Mouse (Mus musculus) left cerebral cortex, postnatal 25 days (tissue): ENCODE measurements around the gene Hmgn2. TPM values are rescaled to one million over a fixed set of nuclear protein-coding genes. Genes with fewer than 3 reads are reported as not detected.

ENCODE experiments used
- DNase-seq, 2 experiments: peaks; one replicate each; pipeline ENCODE4 v3.0.0; 2022; ENCODE audit warnings: low spot score in 2 of 2, mixed read lengths in 1 of 2
- intact Hi-C: fragments of 180-260 bp; cut with DNase I; formaldehyde crosslinking; loops from one replicate; pipeline ENCODE4 v1.15.1; 2025
- total RNA-seq, 2 experiments: library from RNA; stranded (reverse); gene quantifications; 2 replicates each; pipeline ENCODE4 v1.2.3; 2021

Gene Hmgn2
- total RNA-seq, 2 experiments from 2014 or later = 95.1 to 113 TPM

- intact Hi-C loops = no loop called here
Observed at GRCm38 (mm10) chr4:133982936-133983335, 14.5 kb upstream of the Hmgn2 start.

DNA sequence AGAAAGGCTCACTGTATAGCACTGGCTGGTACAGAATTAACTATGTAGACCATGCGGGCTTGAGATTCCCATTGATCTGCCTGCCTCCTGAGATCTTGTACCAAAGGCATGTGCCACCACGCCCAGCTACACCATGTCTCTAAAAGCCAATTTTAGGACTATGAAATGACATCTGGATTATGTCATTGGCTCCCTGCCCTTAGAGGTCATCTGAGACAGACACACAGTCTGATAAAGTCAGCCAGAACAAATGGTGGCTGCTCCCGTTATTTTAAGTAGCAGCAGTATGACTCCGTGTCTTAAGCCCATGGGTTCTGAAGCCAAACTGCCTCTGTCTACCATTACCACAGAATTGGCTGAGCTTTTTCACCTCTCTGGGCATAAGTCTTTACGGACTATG lies 12.0 kb upstream of the Hmgn2 start:
- DNase-seq = no peak
- intact Hi-C loops = no loop called here

More at GRCm38 (mm10) chr4:133982936-133983335, 14.5 kb upstream of the Hmgn2 start:
- DNase-seq = no peak

DNA sequence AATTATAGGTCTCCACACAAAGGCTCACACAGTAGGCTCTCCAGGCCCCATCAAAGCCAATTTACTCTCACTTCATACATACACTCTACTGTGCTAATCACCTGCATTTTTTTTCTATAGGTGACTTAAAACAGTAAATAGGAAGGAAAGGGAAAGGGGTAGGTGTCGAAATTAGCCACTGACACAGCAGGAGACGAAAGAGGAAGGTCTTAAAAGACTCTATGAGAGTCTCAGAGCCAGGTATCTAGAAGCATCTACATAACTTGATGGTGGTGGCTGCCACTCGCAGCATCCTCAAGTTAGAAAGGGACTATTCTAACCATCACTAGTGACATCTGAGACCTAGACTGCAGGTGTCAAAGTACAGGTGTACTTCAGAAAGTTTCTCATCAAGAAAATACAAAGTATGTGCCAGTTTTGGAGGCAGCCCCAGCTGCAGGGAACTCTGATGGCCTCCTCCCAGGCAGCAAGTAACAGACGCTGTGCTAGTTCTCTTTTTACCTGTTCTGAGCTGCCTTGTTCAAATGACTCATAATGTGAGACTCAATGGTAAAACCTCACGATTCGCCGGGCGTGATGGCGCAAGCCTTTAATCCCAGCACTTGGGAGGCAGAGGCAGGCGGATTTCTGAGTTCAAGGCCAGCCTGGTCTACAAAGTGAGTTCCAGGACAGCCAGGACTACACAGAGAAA lies 9.7 kb upstream of the Hmgn2 start:
- intact Hi-C loops = no loop called here
- DNase-seq = no peak

DNA sequence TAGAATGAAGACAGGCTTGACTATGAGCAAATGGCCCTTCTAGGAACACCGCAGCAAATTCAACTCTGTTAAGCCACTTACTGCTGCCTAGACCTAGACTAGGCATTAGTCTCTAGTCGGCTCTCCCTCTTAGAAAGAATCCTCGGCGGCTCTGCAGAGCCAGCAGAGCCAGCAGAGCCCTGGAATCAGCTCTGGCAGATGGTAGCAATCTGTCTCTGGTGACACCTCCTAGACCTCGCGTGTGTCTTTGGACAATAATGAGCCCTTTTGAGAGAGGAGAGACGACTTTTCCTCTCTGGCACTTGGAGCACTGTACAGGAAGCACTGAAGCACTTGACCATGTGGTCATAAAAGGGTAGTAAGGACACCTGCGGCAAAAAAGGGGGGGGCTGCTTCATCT lies 3.3 kb upstream of the Hmgn2 start:
- intact Hi-C loops = no loop called here
- DNase-seq = no peak

DNA sequence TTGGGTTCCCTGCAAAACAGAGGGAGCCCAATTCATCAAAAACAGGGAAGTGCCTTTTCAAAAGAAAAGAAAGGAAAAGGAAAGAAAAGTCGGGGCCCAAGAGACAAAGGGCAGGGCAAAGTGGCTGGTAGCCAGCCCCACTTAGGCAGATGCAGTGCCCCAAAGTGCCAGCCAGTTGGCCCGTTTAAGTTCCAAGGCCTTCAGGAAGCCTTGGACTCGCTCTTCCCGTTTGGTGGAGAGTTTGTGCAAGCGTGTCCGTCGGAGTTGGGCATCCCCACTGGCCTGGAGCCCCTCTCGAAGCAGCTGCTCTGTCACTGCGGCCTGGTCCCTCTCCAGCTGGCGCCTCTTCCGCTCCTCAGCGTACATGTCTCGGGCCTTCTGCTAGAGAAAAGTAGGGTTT lies 2.4 kb upstream of the Hmgn2 start:
- intact Hi-C loops = no loop called here
- DNase-seq = no peak

DNA sequence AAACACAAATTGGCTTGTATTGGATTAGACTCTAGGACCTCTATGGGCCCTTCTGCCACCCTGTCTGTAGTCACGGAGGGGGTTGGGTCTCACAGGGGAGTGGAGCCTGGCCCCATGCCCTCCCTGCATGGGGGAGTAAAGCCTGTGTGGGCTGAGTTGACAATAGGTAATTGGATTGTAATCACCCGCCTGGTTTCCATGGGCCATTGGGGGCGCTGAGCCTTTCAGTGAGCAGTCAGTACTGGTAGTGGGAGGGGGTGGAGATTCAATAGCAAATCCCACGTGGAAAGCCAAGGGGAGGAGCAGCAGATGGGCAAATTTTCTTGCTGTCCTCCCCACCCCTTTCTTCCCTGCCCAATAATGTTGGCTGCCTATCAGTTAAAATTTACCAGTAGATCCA lies 1.7 kb upstream of the Hmgn2 start:
- DNase-seq = no peak
- intact Hi-C loops = no loop called here

GRCm38 (mm10) chr4:133969114-133969770 lies 792 bp upstream of the Hmgn2 start:
- intact Hi-C loops = no loop called here
- DNase-seq = peak in 1 of 2 experiments; percentile 15

DNA sequence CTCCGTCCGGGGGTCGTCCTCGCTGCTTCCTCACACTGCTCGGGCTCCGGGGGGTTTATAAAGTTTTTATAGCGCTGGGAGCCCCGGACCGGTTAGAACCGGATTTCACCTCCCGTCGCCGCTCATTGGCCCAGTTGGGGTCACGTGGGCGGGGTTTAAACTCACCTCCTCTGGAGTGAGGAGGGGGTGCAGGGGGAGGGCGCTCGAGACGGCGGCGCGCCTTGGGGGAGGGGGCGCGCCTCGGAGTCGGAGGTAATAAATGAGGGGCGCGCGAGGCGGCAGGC lies 642 bp downstream of the Hmgn2 start:
- intact Hi-C loops = loop anchor here (1.0 kb wide), 1 partner anchor 57 kb away; no protein-coding TSS in a partner anchor
- DNase-seq = peak; percentile 91 to 95

DNA sequence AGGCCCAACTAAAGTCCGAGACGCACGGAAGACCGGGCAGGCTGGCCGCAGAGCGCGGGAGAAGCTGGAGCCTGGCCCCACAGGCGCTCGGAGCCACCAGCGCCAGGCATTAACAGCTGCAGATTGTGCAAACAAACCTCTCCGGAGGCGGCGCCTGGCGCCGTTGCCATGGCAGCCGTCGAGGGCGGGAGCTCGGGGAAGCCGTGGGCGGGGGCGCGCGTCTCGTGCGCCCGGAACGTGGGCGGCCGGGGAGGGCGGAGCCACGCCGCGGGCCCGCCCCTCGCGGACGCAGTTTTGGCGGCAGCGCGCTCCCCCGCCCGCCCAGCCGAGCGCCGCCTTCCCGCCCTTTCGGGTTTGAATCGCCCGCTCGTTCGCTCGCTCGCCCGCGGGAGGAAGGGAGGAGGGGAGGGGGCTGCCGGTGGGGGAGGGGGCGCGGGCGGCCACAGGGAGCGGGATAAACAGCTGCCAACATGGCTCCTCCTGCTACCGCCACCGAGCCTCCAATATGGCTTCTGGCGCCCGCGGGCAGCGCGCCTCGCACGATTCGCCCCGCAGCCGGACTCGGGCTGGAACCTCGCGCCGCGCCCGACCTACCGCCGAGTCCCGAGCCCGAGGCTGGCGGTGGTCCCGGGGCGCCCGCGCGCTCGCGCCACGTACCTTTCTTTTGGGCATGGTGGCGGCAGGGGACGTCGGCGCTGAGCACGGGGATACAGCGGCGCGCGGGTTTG lies 1.1 kb downstream of the Hmgn2 start:
- intact Hi-C loops = loop anchor here (1.0 kb wide), 1 partner anchor 56 kb away; no protein-coding TSS in a partner anchor
- peak; percentile 97 to 99 for DNase-seq

- DNase-seq = peak in 1 of 2 experiments; percentile 10
- intact Hi-C loops = no loop called here
Observed at GRCm38 (mm10) chr4:133966271-133966940, 2.0 kb downstream of the Hmgn2 start.

DNA sequence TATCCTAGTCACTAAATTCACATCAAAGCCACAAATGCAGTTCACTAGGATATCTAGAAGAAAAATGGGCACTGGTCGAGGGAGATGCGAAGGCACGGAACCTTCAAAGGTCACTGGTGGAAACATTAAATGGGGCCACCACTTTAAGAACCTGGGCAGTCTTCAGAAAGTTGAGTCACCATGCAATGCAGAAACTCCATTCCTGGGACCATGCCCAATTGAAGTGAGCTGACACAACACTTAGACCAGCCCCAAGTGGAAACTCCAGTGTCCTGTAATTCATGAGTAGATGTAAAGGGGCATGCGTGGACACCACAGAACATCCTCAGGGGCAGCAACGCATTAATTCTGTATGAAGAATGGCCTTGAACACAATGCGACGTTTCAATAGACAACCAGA lies 5.9 kb downstream of the Hmgn2 start:
- DNase-seq = no peak
- intact Hi-C loops = no loop called here

DNA sequence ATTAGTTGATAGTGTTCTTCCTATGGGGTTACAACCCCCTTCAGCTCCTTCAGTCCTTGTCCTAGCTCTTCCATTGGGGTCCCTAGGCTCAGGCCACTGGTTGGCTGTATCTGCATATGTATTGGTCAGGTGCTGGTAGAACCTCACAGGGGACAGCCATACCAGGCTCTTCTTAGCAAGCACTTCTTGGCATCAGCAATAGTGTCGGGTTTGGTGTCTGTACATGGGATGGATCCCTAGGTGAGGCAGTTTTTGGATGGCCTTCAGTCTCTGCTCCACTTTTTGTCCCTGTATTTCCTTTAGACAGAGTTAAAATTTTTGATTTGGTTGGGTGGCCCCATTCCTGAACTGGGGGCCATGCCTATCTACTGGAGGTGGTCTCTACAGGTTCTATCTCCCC lies 9.6 kb downstream of the Hmgn2 start:
- no peak for DNase-seq
- intact Hi-C loops = no loop called here

- intact Hi-C loops = no loop called here
- DNase-seq = no peak
Observed at GRCm38 (mm10) chr4:133956358-133956757, 12.1 kb downstream of the Hmgn2 start.

- no peak for DNase-seq
- intact Hi-C loops = no loop called here
Observed at GRCm38 (mm10) chr4:133946736-133947135, 21.7 kb downstream of the Hmgn2 start.

GRCm38 (mm10) chr4:133943791-133944190 lies 24.7 kb downstream of the Hmgn2 start:
- intact Hi-C loops = no loop called here
- no peak for DNase-seq

DNA sequence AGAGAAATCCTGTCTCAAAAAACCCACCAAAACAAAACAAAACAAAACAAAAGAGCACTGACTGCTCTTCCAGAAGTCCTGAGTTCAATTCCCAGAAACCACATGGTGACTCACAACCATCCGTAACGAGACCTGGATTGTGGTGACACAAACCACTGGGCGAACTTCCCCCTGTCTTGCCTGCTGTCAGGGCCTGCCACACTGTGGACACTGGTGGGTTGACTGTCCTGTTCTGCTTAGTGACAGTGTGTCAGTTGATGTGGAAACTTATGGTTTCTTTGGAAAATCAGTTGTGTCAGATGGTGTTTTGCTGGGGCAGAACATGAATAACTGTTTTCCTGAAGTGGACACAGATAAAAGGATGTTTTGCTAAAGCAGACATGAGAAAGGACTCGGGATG lies 25.8 kb downstream of the Hmgn2 start:
- intact Hi-C loops = no loop called here
- DNase-seq = no peak

DNA sequence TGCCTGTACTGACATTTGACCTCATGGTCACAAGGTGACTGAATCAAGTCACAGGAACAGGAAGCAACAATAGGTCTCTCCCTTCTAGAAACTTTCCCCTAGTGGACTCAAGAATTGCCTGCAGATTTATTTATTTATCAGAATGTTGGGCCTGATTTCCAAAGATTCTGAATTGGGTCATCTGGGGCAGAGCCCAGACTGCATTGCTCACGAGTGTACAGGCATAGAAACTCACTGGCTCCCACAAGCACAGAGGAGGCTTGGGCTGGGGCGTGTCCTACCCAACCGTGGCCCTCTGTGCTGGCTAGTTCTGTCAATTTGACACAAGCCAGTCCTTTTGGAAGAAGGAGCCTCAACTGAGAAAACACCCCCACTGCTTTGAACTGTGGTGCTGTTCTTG lies 26.9 kb downstream of the Hmgn2 start:
- intact Hi-C loops = no loop called here
- no peak for DNase-seq

DNA sequence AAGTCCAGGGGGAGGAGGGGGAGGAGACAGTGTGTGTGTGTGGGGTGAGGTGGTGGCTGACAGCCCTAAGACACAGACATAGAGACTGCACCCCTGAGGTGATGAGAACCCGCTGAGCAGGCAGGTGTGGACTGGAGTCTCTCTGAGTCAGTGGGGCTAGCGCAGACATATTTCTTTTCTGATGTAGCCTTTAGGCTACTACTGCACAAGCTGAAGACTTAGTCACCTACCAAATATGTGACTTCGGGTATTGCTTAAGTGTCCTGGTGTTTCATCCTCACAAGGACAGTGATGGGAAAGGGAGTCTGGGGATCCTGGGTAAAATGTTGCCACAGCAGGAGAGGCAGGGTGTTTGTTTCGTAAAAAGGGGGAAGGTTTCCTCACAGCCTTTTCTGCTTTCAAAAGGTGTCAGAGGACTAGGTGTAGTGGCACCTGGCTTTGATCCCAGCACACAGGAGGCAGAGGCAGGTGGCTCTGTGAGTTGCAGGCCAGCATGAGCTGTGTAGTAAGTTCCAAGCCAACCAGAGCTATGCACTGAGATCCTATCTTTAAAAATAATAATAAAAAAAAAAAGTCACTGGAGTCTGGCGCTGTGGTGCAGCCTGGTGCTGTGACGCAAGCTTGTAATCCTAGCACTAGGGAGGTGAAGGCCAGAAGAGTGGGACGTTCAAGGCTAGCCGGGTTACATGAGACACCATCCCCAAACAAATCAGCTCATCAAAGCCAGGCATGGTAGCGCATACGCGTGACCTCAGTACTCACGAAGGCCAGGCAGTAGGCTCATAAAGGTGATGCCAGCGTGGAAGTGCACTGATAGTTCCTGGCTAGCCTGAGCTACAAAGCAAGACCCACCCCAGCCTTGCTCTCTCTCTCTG lies 27.8 kb downstream of the Hmgn2 start:
- intact Hi-C loops = no loop called here
- DNase-seq = no peak

- no peak for DNase-seq
- intact Hi-C loops = no loop called here
Observed at GRCm38 (mm10) chr4:133938077-133938476, 30.4 kb downstream of the Hmgn2 start.
